Mouse (Mus musculus) MEL (cell line): ENCODE measurements at regions not wholly inside any gene's neighbourhood (a gene's known extent, or its start where the extent isn't known, plus 50 kb on each side); places are given as distances from the start of the nearest gene placed in this dataset.

ENCODE experiments used
- DNase-seq: peaks from one replicate; pipeline ENCODE4 v3.0.0; 2011; ENCODE audit warnings: low read depth, low spot score
- H3K27ac ChIP-seq: 2 replicates; pipeline ENCODE4 v1.5.1; 2012; ENCODE audit warnings: low read depth, mild to moderate bottlenecking, control low read depth, low read length, moderate library complexity; ENCODE audit not compliant: control insufficient read depth
- H3K27me3 ChIP-seq, 2 experiments: fragments of 150-350 bp in 1 of 2; sonication (generic) in 1 of 2; 2 replicates each; pipeline ENCODE4 v1.6.1; 2012; ENCODE audit warnings: low read length in 2 of 2, mild to moderate bottlenecking in 2 of 2, improper control_type of control experiment in 1 of 2, moderate library complexity in 1 of 2; ENCODE audit not compliant: insufficient read depth in 2 of 2, control insufficient read depth in 1 of 2
- H3K36me3 ChIP-seq, 2 experiments: 2 replicates each; pipeline ENCODE4 v1.6.1; 2012 to 2014; ENCODE audit warnings: low read length in 2 of 2, improper control_type of control experiment in 1 of 2, inconsistent platforms in 1 of 2, mild to moderate bottlenecking in 1 of 2; ENCODE audit not compliant: insufficient read depth in 2 of 2, control insufficient read depth in 1 of 2
- H3K4me1 ChIP-seq, 2 experiments: fragments of 150-350 bp in 1 of 2; sonication (generic) in 1 of 2; 2 replicates each; pipeline ENCODE4 v1.6.1; 2012; ENCODE audit warnings: low read length in 2 of 2, improper control_type of control experiment in 1 of 2, mild to moderate bottlenecking in 1 of 2; ENCODE audit not compliant: insufficient read depth in 2 of 2, control insufficient read depth in 1 of 2
- H3K4me3 ChIP-seq, 2 experiments: fragments of 150-350 bp in 1 of 2; sonication (generic) in 1 of 2; 2 replicates each; pipeline ENCODE4 v1.5.1; 2012; ENCODE audit warnings: low read depth in 2 of 2, low read length in 2 of 2, mild to moderate bottlenecking in 2 of 2, moderate library complexity in 2 of 2, control low read depth in 1 of 2, improper control_type of control experiment in 1 of 2; ENCODE audit not compliant: control insufficient read depth in 1 of 2, insufficient read depth in 1 of 2
- H3K79me2 ChIP-seq: 2 replicates; pipeline ENCODE4 v1.6.1; 2012; ENCODE audit warnings: mild to moderate bottlenecking, low read length, moderate library complexity; ENCODE audit not compliant: control insufficient read depth, poor library complexity, insufficient read depth
- H3K9ac ChIP-seq: 2 replicates; pipeline ENCODE4 v1.6.1; 2012; ENCODE audit warnings: low read depth, mild to moderate bottlenecking, control low read depth, low read length, moderate library complexity; ENCODE audit not compliant: control insufficient read depth, poor library complexity, severe bottlenecking
- H3K9me3 ChIP-seq: fragments of 150-350 bp; sonication (generic); replicated peaks from 2 replicates; pipeline ENCODE4 v1.6.1; 2012; ENCODE audit warnings: mild to moderate bottlenecking, low read length, improper control_type of control experiment, moderate library complexity; ENCODE audit not compliant: insufficient read depth
- EP300 ChIP-seq, 2 experiments: IDR thresholded peaks; 2 replicates each; pipeline ENCODE4 v1.6.1; 2011; ENCODE audit warnings: improper control_type of control experiment in 2 of 2, low read length in 2 of 2, low read depth in 1 of 2, mild to moderate bottlenecking in 1 of 2
- ETS1 ChIP-seq: IDR thresholded peaks from 2 replicates; pipeline ENCODE4 v1.6.1; 2012; ENCODE audit warnings: low read depth, mild to moderate bottlenecking, inconsistent platforms, low read length, improper control_type of control experiment, moderate library complexity
- KAT2A ChIP-seq: conservative IDR thresholded peaks from 2 replicates; pipeline ENCODE4 v1.6.1; 2012; ENCODE audit warnings: low read depth, low read length, improper control_type of control experiment, inconsistent platforms
- MAX ChIP-seq: IDR thresholded peaks from 2 replicates; pipeline ENCODE4 v1.6.1; 2011; ENCODE audit warnings: low read length, improper control_type of control experiment
- MAZ ChIP-seq: IDR thresholded peaks from 2 replicates; pipeline ENCODE4 v1.6.1; 2012; ENCODE audit warnings: low read depth, mild to moderate bottlenecking, inconsistent platforms, low read length, improper control_type of control experiment
- MYB ChIP-seq: IDR thresholded peaks from 2 replicates; pipeline ENCODE4 v1.6.1; 2011; ENCODE audit warnings: mild to moderate bottlenecking, low read depth, low read length, improper control_type of control experiment
- NELFE ChIP-seq: IDR thresholded peaks from 2 replicates; pipeline ENCODE4 v1.6.1; 2011; ENCODE audit warnings: low read depth, low read length, improper control_type of control experiment
- POLR2AphosphoS2 ChIP-seq: IDR thresholded peaks from 2 replicates; pipeline ENCODE4 v1.6.1; 2011; ENCODE audit warnings: low read length, improper control_type of control experiment
- POLR2AphosphoS5 ChIP-seq: IDR thresholded peaks from 2 replicates; pipeline ENCODE4 v1.6.1; 2012; ENCODE audit warnings: low read depth, borderline replicate concordance, mild to moderate bottlenecking, inconsistent platforms, low read length, moderate library complexity, mixed read lengths
- RCOR1 ChIP-seq: IDR thresholded peaks from 2 replicates; pipeline ENCODE4 v1.6.1; 2012; ENCODE audit warnings: low read depth, mild to moderate bottlenecking, inconsistent platforms, low read length, improper control_type of control experiment
- SIN3A ChIP-seq: IDR thresholded peaks from 2 replicates; pipeline ENCODE4 v1.6.1; 2012; ENCODE audit warnings: low read length, improper control_type of control experiment, inconsistent platforms
- USF2 ChIP-seq, 2 experiments: IDR thresholded peaks; 2 replicates each; pipeline ENCODE4 v1.6.1; 2011 to 2012; ENCODE audit warnings: improper control_type of control experiment in 2 of 2, low read length in 2 of 2, borderline replicate concordance in 1 of 2, inconsistent platforms in 1 of 2, low read depth in 1 of 2, mild to moderate bottlenecking in 1 of 2; ENCODE audit not compliant: insufficient read depth in 1 of 2
- ZKSCAN1 ChIP-seq: IDR thresholded peaks from 2 replicates; pipeline ENCODE4 v1.6.1; 2012; ENCODE audit warnings: low read depth, mild to moderate bottlenecking, inconsistent platforms, low read length, improper control_type of control experiment, moderate library complexity
- ZMIZ1 ChIP-seq: IDR thresholded peaks from 2 replicates; pipeline ENCODE4 v1.6.1; 2012; ENCODE audit warnings: low read depth, mild to moderate bottlenecking, inconsistent platforms, low read length, improper control_type of control experiment, moderate library complexity
- ZNF384 ChIP-seq: IDR thresholded peaks from 2 replicates; pipeline ENCODE4 v1.6.1; 2012; ENCODE audit warnings: low read depth, mild to moderate bottlenecking, inconsistent platforms, low read length, improper control_type of control experiment

DNA sequence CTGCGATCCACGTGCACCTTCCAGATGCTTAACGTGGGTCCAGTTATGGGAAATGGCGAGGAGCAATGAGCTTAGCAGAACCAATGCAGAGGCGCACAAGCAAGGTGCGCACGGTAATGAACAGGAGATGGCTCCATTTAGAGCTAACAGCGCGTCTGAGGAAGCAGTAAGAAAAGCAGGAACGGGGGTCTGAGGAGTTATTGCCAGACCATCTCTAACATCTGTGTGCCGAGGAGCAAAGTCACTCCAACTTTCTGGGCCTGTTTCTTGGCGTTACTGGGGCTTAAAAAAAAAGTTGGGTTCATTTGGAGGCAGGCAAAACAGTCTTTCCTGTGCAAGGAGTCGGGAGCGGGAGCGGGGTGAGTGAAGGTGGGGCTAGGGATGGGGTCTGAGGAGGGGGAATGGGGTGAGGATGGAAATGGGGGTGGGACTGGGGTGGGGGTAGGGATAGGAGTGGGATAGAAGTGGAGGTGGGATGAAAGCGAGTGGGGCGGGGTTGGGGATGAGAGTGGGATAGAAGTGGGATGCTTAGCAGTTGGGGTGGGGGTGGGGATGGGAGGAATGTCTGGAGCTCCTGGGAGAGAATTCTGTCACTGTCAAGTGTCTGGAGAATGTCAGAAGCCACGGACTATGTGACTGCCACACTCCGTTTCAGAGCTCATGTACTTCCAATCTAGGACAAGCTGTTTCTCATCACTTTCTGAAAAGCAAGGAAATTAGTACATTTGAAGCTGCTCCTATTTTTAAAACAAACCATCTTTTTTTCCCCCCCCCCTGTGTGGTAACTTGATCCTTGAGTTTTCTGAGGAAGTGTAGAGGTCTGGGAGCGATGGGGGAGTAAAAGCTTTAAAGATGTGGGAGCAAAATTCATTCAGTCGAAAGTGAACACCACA, 225.6 kb upstream of the Ccdc122 start:
- H3K36me3 ChIP-seq, result no peaks in the 10 kb centered on the region
- no peaks in the 10 kb centered on the region for H3K9me3 ChIP-seq
- TF ChIP-seq NELFE, result no peak
- no peak for TF ChIP-seq RCOR1
- no peak for TF ChIP-seq ETS1
- TF ChIP-seq ZNF384, result no peak
- no peak for TF ChIP-seq POLR2AphosphoS5
- TF ChIP-seq SIN3A, result no peak
- DNase-seq, result no peak
- H3K27ac ChIP-seq, result no peak overlapping the region
- H3K4me1 ChIP-seq, result no peaks in the 10 kb centered on the region
- H3K79me2 ChIP-seq, result no peaks in the 10 kb centered on the region
- no peaks in the 10 kb centered on the region for H3K27me3 ChIP-seq
- H3K4me3 ChIP-seq, result no peak overlapping the region
- no peak overlapping the region for H3K9ac ChIP-seq

- H3K27ac ChIP-seq, result no peak overlapping the region
- DNase-seq, result no peak
- H3K27me3 ChIP-seq, result no peaks in the 10 kb centered on the region
- no peaks in the 10 kb centered on the region for H3K4me1 ChIP-seq
- TF ChIP-seq MAZ, result no peak
- H3K36me3 ChIP-seq, result no peaks in the 10 kb centered on the region
- no peak overlapping the region for H3K4me3 ChIP-seq
- no peak overlapping the region for H3K9ac ChIP-seq
- H3K79me2 ChIP-seq, result no peaks in the 10 kb centered on the region
- no peaks in the 10 kb centered on the region for H3K9me3 ChIP-seq
These were observed 226.5 kb upstream of the Ccdc122 start for GRCm38 (mm10) chr14:76810041-76810440.

DNA sequence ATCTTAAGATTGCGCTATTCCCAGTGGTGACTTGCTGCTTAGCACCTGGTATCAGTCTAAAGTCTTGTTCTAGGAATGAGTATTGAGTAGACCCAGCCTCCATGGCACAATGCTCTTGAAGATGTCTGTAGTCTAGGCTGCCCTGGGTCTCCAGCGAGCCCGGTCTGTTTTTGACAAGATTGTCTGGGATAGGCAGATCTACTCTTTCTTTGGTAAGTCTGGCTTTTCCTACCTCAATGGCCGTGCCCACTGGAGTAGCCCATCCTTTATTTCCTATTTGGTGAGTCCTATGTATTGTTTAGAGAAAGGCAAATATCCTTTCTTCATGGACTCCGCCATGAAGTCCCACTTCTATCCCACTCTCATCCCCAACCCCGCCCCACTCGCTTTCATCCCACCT, 227.2 kb upstream of the Ccdc122 start:
- Histone ChIP-seq H3K27ac (no peak overlapping the region), H3K9ac (no peak overlapping the region), H3K4me1 (no peaks in the 10 kb centered on the region), H3K4me3 (no peak overlapping the region), H3K27me3 (no peaks in the 10 kb centered on the region), H3K79me2 (no peaks in the 10 kb centered on the region), H3K36me3 (no peaks in the 10 kb centered on the region), H3K9me3 (no peaks in the 10 kb centered on the region)
- TF ChIP-seq EP300 (IDR thresholded peaks at IDR 0.05; ENCODE audit: low read depth in 1 of 2, low read length in 2 of 2), result no peak
- TF ChIP-seq POLR2AphosphoS2, result no peak
- TF ChIP-seq ZMIZ1, result no peak
- TF ChIP-seq KAT2A, result no peak
- no peak for TF ChIP-seq SIN3A
- TF ChIP-seq MYB, result no peak
- no peak for TF ChIP-seq ZKSCAN1
- TF ChIP-seq USF2 (IDR thresholded peaks at IDR 0.05; ENCODE audit: borderline replicate concordance in 1 of 2, insufficient read depth in 1 of 2, low read depth in 1 of 2, low read length in 2 of 2), result no peak
- TF ChIP-seq MAX, result no peak
- DNase-seq, result no peak
